Mouse (Mus musculus) mesoderm, embryonic 11.5 days (tissue): ENCODE measurements around the gene Gar1.

Experiments used
- DNase-seq: peaks from one replicate; pipeline ENCODE4 v3.0.0-alpha.2; 2012; ENCODE audit warnings: low read depth, low spot score

Gene Gar1

DNA sequence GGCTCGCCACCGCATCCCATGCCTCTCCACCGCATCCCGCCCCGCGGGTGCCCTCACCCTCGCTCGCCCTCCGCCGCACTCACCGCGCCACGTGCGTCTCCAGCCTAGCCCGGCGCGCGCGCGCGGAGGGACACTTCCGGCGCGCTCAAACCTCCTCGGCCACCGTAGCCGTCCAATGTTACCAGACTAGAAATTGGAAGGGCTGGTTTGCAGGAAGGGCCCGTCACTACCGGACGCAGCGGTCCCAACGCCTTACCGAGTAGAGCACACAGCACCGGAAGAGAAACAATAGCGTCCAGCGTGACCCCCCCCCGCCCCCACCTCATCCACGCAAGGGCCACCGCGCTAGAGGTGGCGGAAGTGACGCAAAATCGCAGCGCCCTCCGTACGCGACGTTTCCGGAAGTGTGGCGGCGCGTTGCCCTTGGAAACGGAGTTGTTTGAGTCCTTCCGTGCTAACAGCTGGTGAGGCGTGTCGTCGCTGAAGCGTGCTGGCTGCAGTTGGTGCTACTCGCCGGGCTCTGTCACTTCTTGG is at the start of gene Gar1:
Gene Gar1 (minus strand): TSS at position 362 of the 534 bp plus-strand sequence.
- DNase-seq = peak; percentile 98

DNA sequence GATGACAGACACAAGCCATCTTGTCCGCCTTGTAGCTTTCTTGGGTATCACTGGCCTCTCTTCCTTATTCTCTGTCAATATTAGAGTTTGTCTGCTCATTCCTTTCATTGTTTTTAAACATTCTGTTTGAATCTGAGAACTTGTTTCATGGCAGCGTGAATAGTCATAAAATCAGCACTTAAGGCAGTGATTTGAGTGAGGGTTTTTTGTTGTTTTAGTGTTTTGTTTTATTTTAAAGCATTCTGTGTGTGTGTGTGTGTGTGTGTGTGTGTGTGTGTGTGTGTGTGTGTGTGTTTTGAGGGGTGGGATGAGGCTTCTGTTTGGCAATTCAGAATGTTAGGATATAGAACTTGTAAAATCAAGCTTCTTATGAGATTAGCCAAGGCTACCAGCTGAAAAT is 48.7 kb upstream of the Gar1 start:
- DNase-seq = no peak

DNA sequence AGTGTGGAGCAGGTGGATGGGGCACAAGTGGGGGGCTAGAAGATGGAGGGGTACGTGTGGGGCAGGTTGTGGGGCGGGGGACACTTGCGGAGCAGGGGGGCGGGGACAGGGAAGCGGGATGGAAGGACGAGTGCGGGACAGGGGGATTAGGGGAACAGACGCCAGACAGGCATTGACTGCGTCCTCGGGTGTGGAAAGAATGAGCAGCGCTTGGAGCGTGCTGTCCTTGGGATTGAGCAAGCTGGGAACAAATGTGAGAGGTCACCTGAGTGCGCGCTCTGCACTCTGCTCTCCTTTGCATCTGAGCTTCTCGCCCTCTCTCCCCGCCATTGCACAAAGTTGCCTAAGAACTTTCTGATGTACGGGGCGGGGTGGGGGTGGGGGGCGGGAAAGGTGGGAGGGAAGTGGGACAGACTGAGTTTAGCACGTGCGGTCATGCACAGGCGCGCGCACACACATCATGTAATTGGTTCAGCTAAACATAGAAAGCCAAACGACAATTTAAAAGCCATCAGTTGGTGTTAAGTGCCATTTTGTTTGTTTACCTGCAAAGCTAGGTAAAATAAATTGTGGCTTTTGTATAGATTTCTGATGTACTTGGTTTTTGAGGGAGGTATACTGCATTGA is 48.0 kb upstream of the Gar1 start:
- peak; percentile 43 for DNase-seq

DNA sequence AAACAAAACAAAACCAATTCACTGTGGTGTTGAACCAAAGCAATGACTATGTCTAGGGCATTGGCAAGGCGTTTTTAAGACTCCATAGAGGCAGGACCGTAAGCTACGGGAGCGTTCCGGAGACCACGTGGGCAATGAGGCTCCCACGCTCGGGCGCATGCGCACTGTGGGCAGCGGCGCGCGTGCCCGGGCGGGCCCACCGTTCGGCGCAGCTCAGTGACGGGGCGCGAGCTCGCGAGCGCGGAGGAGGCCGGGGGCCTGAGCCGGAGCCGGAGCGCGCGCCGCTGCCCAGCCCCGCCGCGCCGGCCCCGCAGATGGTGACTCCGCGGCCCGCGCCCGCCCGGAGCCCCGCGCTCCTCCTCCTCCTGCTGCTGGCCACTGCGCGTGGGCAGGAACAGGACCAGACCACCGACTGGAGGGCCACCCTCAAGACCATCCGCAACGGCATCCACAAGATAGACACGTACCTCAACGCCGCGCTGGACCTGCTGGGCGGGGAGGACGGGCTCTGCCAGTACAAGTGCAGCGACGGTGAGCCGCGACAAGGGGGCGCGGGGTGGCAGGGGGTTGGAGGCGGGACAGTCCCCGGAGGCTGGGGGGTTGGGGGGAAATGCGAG is 47.3 kb upstream of the Gar1 start, which contains the start of gene Pla2g12a:
Gene Pla2g12a (plus strand): TSS at position 202 of the 617 bp plus-strand sequence.
- DNase-seq = peak; percentile 94

DNA sequence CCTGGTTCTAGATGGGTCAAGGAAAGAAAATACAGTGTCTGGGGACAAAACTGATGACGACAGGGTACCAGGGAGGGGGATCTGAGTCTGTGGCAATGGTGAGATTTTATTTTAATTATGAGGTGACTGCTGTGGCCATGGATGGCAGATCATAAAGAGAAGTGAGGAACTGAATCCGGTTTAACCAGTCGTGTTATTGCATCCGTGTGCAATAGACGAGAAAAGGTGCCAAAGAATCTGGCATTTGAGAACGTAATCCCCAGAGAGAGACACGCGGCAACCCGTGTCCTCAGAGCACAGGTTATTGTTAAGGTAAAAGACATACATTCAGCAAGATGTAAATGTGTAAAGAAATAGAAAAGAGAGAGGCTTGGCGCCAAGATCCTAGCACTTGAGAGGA is 46.1 kb upstream of the Gar1 start:
- DNase-seq = no peak

DNA sequence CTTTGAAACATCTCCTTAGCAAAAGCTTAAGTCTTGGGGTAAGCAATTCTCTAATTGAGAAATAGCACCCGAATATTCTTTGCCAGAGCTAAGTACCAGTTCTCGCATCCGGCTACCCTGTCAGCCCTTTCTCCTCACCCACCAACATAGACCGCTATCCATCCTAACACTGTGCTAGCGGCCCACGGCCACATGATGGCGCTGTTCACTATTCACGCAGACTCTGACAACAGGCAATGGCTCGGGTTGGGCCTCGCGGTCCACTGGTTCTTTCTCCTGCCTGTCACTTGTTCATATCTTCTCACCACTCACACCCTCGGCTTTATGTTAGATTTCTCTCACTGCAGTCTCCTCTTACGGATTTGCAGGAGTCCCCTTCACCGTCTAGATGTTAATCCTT is 32.5 kb upstream of the Gar1 start:
- peak; percentile 34 for DNase-seq

DNA sequence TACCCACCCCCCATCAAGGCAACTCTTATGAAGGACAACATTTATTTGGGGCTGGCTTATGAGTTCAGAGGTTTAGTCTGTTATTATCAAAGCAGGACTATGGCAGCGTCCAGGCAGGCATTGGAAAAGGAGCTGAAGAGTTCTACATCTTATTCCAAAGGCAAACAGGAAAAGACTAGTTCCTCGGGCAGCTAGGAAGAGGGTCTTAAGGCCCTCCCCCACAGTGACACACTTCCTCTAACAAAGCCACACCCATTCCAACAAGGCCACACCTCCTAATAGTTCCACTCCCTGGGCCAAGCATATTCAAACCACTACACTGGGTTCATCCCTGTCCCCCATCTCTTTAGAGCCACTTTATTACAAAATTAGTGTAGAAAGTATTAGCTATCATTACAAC is 31.4 kb upstream of the Gar1 start:
- no peak for DNase-seq

DNA sequence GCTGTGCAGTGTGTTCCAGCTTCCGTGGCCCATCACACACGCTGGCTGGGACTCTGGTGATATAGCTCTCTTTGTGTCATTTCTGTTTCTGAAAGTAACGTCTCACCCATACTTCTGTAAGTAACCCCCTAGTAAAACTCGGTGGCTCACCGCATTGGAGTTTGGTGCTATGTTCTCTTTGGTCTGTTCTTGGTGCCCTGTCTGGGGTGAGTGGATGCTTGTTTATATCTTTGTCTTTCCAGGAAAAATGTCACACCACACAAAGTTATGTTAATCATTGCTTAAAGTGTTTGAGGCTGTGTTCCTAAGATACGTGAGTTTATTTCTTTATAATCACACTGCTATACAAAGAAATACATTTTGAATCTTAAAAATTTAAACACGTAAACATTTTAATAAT is 15.7 kb upstream of the Gar1 start:
- no peak for DNase-seq

DNA sequence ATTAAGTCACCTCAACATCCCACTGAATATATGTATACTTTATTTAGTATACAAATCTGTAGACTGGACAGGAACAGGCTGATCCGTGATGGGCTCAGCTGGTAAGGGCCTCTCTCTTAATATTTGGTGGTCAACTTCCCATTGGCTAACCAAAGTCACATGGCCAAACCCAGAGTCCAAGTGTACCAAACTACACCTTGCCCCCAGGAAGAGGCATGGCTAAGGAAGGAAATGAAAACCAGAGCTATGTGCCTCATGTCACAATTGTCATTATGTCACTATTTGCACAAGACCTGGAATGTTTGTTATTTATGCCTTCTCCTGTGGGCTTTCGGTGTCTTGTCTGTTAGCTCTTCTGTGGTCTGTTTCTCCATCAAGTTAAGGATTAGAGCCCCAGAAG is 14.7 kb upstream of the Gar1 start:
- DNase-seq = no peak

DNA sequence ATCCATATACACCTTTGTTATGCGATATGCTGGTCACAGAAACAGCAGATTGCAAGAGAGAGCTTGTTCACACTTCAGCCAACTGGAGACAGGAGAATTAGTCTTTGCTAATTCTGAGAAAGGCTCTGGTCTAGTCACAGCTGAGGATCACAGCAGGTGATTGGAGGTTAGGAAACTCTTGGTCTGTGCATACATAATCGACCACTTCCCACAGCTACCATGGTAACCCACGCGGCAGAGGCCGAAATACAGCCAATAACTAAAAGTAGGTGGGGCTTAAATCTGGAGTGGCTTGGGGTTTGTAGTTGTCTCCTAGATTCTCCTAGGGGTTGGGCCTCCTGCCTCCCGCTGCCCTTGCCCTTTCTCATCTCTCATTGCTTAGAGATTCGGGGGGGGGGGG is 6.8 kb upstream of the Gar1 start:
- no peak for DNase-seq

DNA sequence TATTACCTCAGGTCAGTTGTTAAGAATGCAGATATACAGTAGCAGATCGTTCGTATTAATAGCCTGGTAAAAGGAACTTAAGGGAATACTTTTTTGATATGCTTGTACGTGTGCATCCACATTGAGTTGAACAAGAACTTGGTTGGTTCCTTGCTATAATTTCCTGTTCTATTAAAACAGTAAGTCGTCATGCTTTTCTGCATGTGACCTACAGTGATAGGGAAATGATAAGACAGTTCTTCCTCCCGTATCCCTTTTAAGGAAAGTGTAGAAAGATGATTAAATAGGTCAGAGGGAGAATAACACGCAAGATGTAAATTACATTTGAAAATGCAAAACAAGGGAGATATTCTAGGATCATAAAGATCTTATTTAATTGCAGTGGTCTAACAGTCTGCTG is 5.8 kb upstream of the Gar1 start:
- no peak for DNase-seq

DNA sequence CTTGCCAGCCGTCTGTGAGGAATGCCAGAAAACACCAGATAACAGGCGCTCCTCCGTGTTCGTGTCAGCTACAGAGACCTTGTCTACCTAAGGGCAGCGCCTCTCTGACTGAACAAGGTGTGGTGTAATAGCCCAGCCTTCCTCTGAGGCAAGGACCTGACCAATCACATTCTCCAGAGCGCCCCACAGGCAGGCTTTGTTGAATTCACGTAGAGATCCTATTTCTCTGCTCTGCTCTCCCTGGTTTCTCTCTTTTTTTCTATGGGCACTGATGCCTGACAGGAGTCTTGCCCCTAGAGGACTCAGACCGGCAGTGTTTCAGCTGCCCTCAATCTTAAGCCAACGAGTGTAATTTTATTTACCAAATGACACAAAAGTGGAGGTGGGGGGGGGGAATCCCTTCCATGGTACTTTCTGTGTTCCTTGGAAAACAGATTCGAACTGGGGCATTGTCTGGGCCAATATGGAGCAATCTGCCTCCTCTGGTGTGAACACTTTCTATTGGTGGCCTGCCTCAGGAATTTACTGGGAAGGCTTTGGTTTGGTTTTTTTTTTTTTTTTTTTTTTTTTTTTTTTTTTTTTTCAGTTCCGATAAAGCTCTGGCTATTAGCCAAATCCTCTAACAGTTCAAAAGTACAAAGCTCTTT is 5.0 kb upstream of the Gar1 start:
- DNase-seq = peak; percentile 12

DNA sequence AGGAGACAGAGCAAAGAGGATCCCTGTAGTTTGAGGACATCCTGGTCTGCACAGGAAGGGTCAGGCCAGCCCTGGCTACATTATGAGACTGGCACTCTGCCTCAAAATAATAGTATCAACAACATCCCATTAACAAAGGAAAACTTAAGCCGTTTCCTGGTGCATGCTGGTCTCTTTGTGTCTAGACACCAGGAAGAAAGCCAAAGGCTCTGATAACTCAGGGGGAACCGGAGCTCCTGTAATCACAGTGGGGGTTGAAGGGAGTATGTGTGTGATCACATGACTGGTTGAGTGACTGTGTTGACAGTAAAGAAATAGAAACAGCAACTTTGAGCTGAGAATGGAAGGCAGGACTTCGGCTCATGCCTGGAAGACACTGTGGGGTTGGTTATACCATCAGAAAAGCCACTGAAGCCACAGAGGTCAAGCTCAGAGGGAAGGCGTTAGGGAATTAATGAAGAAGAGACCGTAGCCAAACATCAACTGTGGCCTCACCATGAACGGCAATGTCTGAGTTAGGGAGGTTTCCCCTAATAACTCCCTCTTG is 4.3 kb upstream of the Gar1 start, which contains the start of gene Cfi:
Gene Cfi (plus strand): TSS at position 497 of the 547 bp plus-strand sequence.
- DNase-seq = no peak

DNA sequence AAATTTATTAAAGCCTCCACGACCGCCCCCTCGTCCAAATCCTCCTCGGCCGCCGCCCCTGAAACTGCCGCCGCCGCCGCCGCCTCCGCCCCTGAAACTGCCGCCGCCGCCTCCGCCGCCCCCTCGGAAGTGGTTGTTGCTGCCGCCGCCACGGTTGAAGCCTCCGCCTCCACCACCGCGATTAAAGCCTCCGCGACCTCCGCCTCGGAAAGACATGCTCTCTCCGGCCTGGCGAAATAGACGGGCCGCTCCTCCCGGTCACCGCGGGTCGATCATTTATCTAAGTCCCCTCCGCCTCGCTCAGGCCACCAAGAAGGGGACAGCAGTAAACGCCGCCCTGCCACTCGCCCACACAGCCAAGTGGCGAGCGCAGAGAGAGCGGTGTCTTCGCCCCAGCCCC is 570 bp downstream of the Gar1 start:
- DNase-seq = peak; percentile 17

DNA sequence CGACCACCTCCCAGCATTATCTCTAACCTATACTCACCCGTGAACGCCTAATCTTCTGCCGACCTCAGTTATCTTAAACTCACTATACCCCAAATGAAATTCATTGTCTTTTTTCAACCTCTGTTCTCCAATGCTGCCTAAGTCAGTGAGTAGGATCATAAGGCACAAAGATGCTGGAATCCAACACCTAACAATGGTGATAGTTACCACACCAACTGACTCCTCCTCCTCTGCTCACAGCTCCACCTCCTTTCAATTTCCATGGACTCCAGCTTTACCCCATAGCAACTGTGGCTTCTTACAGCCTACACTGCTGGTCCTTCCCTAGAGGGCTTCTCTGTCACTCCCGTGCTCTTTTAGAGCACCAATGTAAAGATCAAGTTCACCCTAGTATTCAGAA is 3.5 kb downstream of the Gar1 start:
- DNase-seq = no peak

DNA sequence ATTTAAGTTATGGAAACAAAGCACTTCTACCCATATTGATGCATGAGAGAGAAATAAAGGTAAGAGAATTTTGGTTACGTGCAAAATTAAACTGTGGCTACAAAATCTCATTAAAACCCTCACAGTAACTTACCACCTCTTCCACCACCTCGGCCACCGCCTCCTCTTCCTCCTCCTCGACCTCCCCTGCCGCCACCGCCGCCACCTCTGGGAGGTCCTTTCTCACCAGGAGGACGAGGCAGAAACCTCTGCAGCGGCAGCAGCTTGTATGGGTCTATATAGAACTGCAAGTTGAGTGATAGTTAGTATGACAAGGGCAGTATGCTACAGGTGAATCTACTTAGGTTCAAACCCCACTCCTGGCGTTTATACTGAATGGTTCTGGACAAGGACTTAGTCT is 4.5 kb downstream of the Gar1 start:
- no peak for DNase-seq

DNA sequence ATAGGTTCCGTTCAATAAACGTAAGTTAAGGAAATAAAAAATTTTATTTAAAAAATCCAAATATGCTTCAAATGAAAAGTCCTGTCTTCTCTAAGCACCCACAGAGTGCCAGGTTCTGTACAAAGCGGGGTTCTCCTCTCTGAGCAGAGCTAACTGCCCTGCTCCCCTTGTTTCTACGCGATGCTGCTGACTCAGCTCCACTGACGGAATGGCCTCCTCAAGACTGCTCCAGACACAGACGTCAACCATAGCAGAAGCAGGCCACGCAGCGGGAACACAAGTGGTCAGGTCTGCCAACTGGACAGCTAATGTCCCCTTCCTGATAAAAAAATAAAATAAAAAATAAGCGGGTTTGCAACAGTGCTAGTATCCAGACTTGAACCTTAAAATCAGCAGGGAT is 6.3 kb downstream of the Gar1 start:
- DNase-seq = no peak

DNA sequence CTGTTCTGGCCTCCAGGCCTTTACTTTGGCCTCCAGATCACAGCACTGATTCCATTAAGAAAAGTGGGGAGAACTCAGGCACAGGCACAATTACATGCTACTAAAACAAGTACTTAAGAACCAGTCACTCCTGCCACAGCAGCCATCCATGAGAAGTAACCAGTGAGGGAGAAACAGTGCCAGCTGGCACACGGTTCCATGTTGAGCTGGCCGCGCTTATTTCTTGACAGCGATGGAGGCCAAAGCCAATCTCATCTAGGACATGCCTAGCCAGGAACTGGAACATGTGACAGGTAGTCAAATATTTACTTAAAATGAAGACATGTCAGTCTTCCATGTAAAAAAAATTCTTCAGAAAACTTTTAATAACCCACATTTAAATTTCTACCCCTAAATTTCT is 7.0 kb downstream of the Gar1 start:
- DNase-seq = no peak

DNA sequence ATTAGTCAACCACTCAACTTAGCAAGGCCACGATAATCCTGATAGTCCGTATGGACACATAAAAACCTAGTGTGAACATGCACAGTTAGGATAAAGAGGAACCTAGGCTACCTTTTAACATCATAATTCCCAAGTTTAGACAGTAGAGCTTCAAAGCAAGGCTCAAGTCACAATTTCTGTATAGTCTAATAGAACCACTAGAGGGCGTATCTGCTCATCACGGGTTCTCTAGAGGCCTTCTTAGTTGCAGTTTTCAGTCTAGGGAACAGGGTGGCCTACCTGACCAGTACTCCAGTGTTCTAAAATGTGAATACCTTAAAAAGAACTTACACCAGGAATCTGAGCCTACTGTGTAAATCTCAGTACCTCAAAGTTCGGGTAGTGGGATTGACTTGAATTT is 7.9 kb downstream of the Gar1 start:
- DNase-seq = peak; percentile 64

DNA sequence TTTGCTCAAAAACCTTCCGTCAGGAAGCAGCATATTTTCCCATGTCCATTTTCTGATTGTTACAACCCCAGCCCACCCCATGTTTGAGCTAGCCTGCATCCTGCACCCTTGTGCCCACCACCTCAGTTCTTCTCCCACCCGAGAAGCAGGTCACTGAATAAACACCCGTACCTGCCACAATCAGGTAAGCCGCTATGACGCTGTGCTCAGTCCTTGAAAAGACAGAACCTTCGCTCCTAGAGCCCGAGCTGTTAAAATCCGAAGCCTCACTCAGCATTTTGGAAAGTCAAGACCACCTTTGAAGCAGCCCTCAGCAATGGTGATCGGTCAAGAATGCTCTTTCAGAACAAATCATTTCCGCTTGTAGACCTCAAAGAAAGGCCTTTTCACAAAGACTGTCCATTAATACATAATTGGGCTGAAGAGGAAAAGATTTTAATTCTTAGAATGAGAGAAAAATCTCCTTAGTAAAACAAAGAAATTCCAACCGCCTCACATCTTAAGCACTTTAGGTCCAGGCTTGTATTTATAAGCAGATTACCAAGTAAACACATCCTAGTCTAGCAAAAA is 8.9 kb downstream of the Gar1 start, which contains the start of gene Rrh:
Gene Rrh (minus strand): TSS at position 382 of the 570 bp plus-strand sequence.
- no peak for DNase-seq

DNA sequence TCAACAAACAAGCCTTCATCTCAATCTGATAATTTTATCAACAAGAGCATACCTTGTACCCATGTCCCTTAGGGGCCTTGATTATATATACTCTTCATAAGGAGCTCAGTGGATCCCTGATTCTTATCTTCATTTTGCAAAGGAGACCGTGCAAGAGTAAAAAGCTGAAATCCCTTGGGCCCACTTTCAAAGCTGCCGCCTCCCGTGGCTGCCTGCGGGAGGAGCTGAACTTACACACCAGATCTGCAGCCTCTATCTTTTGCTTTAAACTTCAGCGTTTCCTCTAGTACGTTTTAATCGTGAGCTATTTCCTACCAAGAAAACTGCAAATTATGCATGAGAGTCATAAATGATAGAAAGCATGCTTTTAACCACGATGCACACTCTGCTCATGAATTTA is 9.5 kb downstream of the Gar1 start:
- DNase-seq = no peak

DNA sequence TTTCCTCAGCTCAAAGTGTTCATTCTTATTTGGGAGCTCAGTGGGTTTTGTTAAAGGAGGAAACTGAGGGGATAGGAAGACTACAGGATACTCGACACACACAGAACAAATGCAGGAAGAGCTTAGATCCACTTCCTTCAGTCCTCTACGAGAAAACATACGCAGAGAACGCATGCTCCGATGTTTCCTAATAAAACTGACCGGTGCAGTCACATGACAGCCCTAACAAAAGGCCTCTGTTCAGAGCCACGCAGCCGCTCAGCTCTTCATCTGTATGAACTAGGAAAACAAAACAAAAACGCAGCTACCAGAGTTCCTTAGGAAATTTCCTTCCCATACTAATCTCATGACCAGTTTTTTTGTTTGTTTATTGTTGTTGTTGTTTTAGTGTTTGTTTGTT is 10.3 kb downstream of the Gar1 start:
- DNase-seq = no peak
